Mouse (Mus musculus) liver, adult 2 months (tissue): ENCODE measurements around the gene Efhc2. TPM values are rescaled to one million over a fixed set of nuclear protein-coding genes. Genes with fewer than 3 reads are reported as not detected.
A peak's percentile ranks its signal among the peaks of the same experiment; 100 is the strongest.

ENCODE experiments used
- DNase-seq: peaks from one replicate; pipeline ENCODE4 v3.0.0-alpha.2; 2011; ENCODE audit warnings: low read depth, low spot score; ENCODE audit errors: extremely low read depth
- H3K27ac ChIP-seq: fragments of 200-500 bp; replicated peaks from 2 replicates; pipeline ENCODE4 v1.5.1; 2012; ENCODE audit warnings: low read depth, mild to moderate bottlenecking, control low read depth, inconsistent platforms, low read length; ENCODE audit not compliant: insufficient read depth
- H3K27me3 ChIP-seq: fragments of 200-500 bp; 2 replicates; pipeline ENCODE4 v1.6.1; 2012; ENCODE audit warnings: mild to moderate bottlenecking, moderate library complexity, low read length, inconsistent platforms; ENCODE audit not compliant: control insufficient read depth, insufficient read depth
- H3K36me3 ChIP-seq: fragments of 200-500 bp; 2 replicates; pipeline ENCODE4 v1.6.1; 2012; ENCODE audit warnings: low read length, inconsistent platforms; ENCODE audit not compliant: control insufficient read depth, insufficient read depth
- H3K4me1 ChIP-seq: fragments of 200-500 bp; 2 replicates; pipeline ENCODE4 v1.6.1; 2011; ENCODE audit warnings: low read length; ENCODE audit not compliant: control insufficient read depth, insufficient read depth
- H3K4me3 ChIP-seq: fragments of 200-500 bp; 2 replicates; pipeline ENCODE4 v1.5.1; 2011; ENCODE audit warnings: low read depth, mild to moderate bottlenecking, control low read depth, low read length, moderate library complexity; ENCODE audit not compliant: insufficient read depth
- H3K79me2 ChIP-seq: fragments of 200-500 bp; 2 replicates; pipeline ENCODE4 v1.6.1; 2012; ENCODE audit warnings: inconsistent platforms, mild to moderate bottlenecking, low read length, moderate library complexity; ENCODE audit not compliant: control insufficient read depth, insufficient read depth
- H3K9ac ChIP-seq: fragments of 200-500 bp; 2 replicates; pipeline ENCODE4 v1.6.1; 2012; ENCODE audit warnings: low read depth, mild to moderate bottlenecking, control low read depth, inconsistent platforms, low read length
- CTCF ChIP-seq: fragments of 200-500 bp; IDR thresholded peaks from 2 replicates; pipeline ENCODE4 v1.5.1; 2011; ENCODE audit warnings: low read depth, low read length, control low read depth
- POLR2A ChIP-seq: fragments of 200-500 bp; IDR thresholded peaks from 2 replicates; pipeline ENCODE4 v1.6.1; 2011; ENCODE audit warnings: low read length, control low read depth; ENCODE audit not compliant: insufficient read depth; ENCODE audit errors: extremely low read depth
- WGBS: fragments of 180-500 bp; shearing (Covaris S2); methylation state at CpG from one replicate; pipeline ENCODE4 v1.1.7; 2018; 5-methylcytosine and 5-hydroxymethylcytosine counted together
- polyA plus RNA-seq: library from polyadenylated mRNA; depleted of rRNA; stranded (reverse); fragments of >200 nt; gene quantifications from 2 replicates; pipeline ENCODE4 v1.2.3, GENCODE M21; 2012; rRNA removed
- total RNA-seq: library from RNA; depleted of rRNA; stranded (reverse); fragments of >200 nt; gene quantifications from 2 replicates; pipeline ENCODE4 v1.2.3, GENCODE M21; 2014; rRNA removed

The Efhc2 gene
- 0.09 TPM in 1 of 2 replicates, not detected in the other for total RNA-seq
- polyA plus RNA-seq, result not detected in 2 replicates

- Histone ChIP-seq H3K27me3 (no peaks in the 10 kb centered on the region), H3K36me3 (no peaks in the 10 kb centered on the region), H3K9ac (no peak within 1 kb of the TSS), H3K4me1 (no peaks in the 10 kb centered on the region), H3K27ac (no peak within 1 kb of the TSS), H3K4me3 (peak within 1 kb of the TSS; percentile 27; the same call in 1 of the 2 replicates), H3K79me2 (no peaks in the 10 kb centered on the region)
- no peak for DNase-seq
- WGBS, result 4% methylated on average over 9 of the region's 19 CpGs
- no peak for TF ChIP-seq POLR2A
- TF ChIP-seq CTCF, result no peak
These were observed at the start of gene Efhc2 for GRCm38 (mm10) chrX:17319126-17319583. TSS of gene Efhc2 (minus strand) at chrX:17319368.

- Histone ChIP-seq H3K4me3 (no peak overlapping the region), H3K27ac (no peak overlapping the region), H3K36me3 (no peaks in the 10 kb centered on the region), H3K9ac (no peak overlapping the region), H3K27me3 (no peaks in the 10 kb centered on the region), H3K79me2 (no peaks in the 10 kb centered on the region), H3K4me1 (no peaks in the 10 kb centered on the region)
- WGBS, result 56% methylated on average over 2 of the region's 2 CpGs
- TF ChIP-seq CTCF (no peak), POLR2A (no peak)
- DNase-seq, result no peak
These were observed 45.9 kb upstream of the Efhc2 start for GRCm38 (mm10) chrX:17365114-17365513.

- no peaks in the 10 kb centered on the region for H3K36me3 ChIP-seq
- TF ChIP-seq POLR2A (no peak), CTCF (no peak)
- no peaks in the 10 kb centered on the region for H3K4me1 ChIP-seq
- H3K27ac ChIP-seq, result no peak overlapping the region
- DNase-seq, result no peak
- no peak overlapping the region for H3K9ac ChIP-seq
- no peaks in the 10 kb centered on the region for H3K79me2 ChIP-seq
- H3K27me3 ChIP-seq, result no peaks in the 10 kb centered on the region
- no peak overlapping the region for H3K4me3 ChIP-seq
- 77% methylated on average over 3 of the region's 3 CpGs for WGBS
These were observed 18.8 kb downstream of the Efhc2 start for GRCm38 (mm10) chrX:17300349-17300880.

GRCm38 (mm10) chrX:17283899-17284298 lies 35.3 kb downstream of the Efhc2 start:
- Histone ChIP-seq H3K9ac (no peak overlapping the region), H3K27ac (no peak overlapping the region), H3K27me3 (no peaks in the 10 kb centered on the region), H3K36me3 (no peaks in the 10 kb centered on the region), H3K4me1 (no peaks in the 10 kb centered on the region), H3K4me3 (no peak overlapping the region), H3K79me2 (no peaks in the 10 kb centered on the region)
- WGBS, result 78% methylated on average over 2 of the region's 2 CpGs
- no peak for DNase-seq
- no peak for TF ChIP-seq POLR2A
- no peak for TF ChIP-seq CTCF

- H3K27me3 ChIP-seq, result no peaks in the 10 kb centered on the region
- H3K9ac ChIP-seq, result no peak overlapping the region
- H3K79me2 ChIP-seq, result no peaks in the 10 kb centered on the region
- TF ChIP-seq POLR2A, result no peak
- no peak for TF ChIP-seq CTCF
- no peaks in the 10 kb centered on the region for H3K36me3 ChIP-seq
- no peaks in the 10 kb centered on the region for H3K4me1 ChIP-seq
- no peak overlapping the region for H3K4me3 ChIP-seq
- H3K27ac ChIP-seq, result no peak overlapping the region
- DNase-seq, result no peak
These were observed 94.0 kb downstream of the Efhc2 start for GRCm38 (mm10) chrX:17225141-17225540.

- Histone ChIP-seq H3K9ac (no peak overlapping the region), H3K27me3 (no peaks in the 10 kb centered on the region), H3K4me3 (no peak overlapping the region), H3K79me2 (no peaks in the 10 kb centered on the region), H3K36me3 (no peaks in the 10 kb centered on the region), H3K27ac (no peak overlapping the region), H3K4me1 (no peaks in the 10 kb centered on the region)
- DNase-seq, result peak; percentile 1
- TF ChIP-seq POLR2A (no peak), CTCF (no peak)
These were observed 101.7 kb downstream of the Efhc2 start for GRCm38 (mm10) chrX:17217451-17217850.
